Mouse (Mus musculus) heart, embryonic 10.5 days (tissue): Measurements from ENCODE around the gene Fermt3. TPM values are rescaled to one million over a fixed set of nuclear protein-coding genes. Genes with fewer than 3 reads are reported as not detected.

Experiments used
- DNase-seq: peaks from one replicate; pipeline ENCODE4 v3.0.0-alpha.2; 2017; ENCODE audit warnings: low spot score
- H3K27ac ChIP-seq: fragments of 300-500 bp; sonication (generic); 2 replicates; pipeline ENCODE4 v1.5.1; 2016; ENCODE audit warnings: mild to moderate bottlenecking
- H3K27me3 ChIP-seq: fragments of 300-500 bp; sonication (generic); 2 replicates; pipeline ENCODE4 v1.6.1; 2016; ENCODE audit warnings: mild to moderate bottlenecking; ENCODE audit not compliant: poor library complexity, insufficient read depth, severe bottlenecking
- H3K36me3 ChIP-seq: fragments of 300-500 bp; sonication (generic); 2 replicates; pipeline ENCODE4 v1.6.1; 2016; ENCODE audit warnings: mild to moderate bottlenecking, moderate library complexity
- H3K4me1 ChIP-seq: fragments of 300-500 bp; sonication (generic); 2 replicates; pipeline ENCODE4 v1.6.1; 2016; ENCODE audit warnings: mild to moderate bottlenecking
- H3K4me3 ChIP-seq: fragments of 300-500 bp; sonication (generic); 2 replicates; pipeline ENCODE4 v1.5.1; 2016; ENCODE audit warnings: mild to moderate bottlenecking, moderate library complexity
- H3K9me3 ChIP-seq: fragments of 300-500 bp; sonication (generic); 2 replicates; pipeline ENCODE4 v1.6.1; 2016; ENCODE audit warnings: mild to moderate bottlenecking, moderate library complexity
- WGBS: fragments of 180-500 bp; shearing (Covaris S2); methylation state at CpG from one replicate; pipeline ENCODE4 v1.1.7; 2016; 5-methylcytosine and 5-hydroxymethylcytosine counted together
- polyA plus RNA-seq: library from polyadenylated mRNA; unstranded; fragments of >200 nt; fragmentation: Nextera tagmentation; extraction: Ambion mirVana; gene quantifications from 2 replicates; pipeline ENCODE4 v1.2.1, GENCODE M21; 2016

Fermt3 gene
- polyA plus RNA-seq, 1 experiment from 2014 or later, result 22.7 TPM

DNA sequence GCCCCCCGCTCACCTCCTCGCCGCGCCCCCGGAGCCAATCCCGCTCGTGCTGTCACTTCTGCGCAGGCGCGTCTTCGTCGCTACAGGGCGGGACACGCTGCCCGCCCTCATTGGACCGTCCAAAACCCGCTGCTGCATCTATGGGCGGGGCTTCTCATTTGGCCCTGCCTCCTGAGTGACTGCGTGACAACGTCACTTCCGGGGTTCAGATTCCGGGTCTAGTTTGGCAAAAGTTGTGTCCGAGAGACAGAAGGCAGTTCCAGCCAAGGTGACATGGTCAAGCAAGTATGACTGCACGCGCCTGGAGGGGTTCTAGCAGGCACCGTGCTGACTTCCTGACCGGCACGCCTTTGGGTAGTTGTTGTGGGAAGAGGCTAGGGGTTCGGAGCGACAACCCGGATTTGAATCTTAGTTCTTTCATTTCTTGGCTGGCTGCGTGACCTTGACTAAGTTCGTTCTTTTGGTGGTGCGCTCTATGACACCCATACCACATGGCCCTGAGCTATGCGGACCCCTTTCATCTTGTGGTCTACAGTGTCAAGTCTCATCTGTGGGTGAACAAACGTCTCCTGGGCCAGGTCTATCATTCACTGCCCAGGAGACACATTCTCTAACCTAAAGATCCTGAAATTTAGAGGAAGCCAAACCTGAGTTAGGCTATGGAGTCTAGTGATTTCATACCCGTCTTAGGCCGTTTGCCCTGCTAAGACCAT is 38.7 kb downstream of the Fermt3 start, which contains the start of gene Fkbp2:
Gene Fkbp2 (minus strand): TSS at position 121 of the 713 bp plus-strand sequence.
- Histone ChIP-seq H3K36me3 (peaks cover 60% of the 10 kb centered on the region), H3K27me3 (no peaks in the 10 kb centered on the region), H3K27ac (peak within 1 kb of the TSS; percentile 96), H3K4me3 (peak within 1 kb of the TSS; percentile 76), H3K4me1 (peaks cover 55% of the 10 kb centered on the region), H3K9me3 (no peaks in the 10 kb centered on the region)
- WGBS, result 1% methylated on average over 38 of the region's 38 CpGs
- peak; percentile 99 for DNase-seq

DNA sequence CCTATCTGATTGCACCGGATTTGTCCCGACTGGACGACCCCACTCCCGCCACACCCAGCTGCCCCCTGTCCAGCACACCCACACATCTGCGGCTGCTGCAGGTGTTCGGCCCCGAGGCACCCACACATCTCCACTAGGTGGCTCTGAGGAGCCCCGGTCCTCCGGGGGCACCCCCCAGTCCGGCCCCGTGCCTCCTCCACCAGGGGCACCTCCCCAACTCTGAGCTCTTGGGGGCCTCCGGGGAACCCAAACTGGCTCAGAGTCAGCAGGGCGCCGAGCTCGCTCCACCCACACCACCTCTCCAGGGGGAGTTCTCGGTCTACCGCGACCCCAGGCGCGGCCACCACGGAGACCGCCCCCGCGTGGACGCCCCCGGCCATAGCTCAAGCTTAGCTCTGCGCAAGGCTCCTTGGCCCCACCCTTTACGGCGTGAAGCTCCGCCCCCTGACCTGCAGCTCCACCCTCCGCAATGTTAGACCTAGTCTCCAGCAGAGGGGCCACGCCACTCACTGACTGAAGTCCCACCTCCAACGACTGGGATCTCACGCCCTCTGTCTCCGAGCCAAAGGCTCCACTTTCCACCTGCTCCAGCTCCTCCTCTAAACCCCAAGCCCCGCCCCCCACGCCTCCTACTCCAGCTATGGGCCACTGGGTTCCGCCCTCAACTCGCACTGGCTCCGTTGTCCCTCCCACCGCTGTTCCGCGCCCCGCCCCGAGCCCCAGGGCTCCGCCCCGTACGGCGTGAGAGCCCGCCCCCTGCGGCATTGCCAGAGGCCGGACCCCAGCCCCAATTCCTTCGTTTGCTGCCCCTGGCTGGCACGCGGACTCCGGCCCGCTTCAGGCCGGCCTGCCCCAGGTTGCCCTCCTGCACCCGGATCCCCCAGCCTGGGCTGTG is 39.5 kb downstream of the Fermt3 start:
- Histone ChIP-seq H3K27me3 (no peaks in the 10 kb centered on the region), H3K36me3 (peaks cover 52% of the 10 kb centered on the region), H3K27ac (peak overlapping the region; percentile 96), H3K4me1 (peaks cover 49% of the 10 kb centered on the region), H3K9me3 (no peaks in the 10 kb centered on the region), H3K4me3 (peak overlapping the region; percentile 76)
- WGBS, result under 1% methylated on average over 59 of the region's 59 CpGs
- DNase-seq, result peak; percentile 100

DNA sequence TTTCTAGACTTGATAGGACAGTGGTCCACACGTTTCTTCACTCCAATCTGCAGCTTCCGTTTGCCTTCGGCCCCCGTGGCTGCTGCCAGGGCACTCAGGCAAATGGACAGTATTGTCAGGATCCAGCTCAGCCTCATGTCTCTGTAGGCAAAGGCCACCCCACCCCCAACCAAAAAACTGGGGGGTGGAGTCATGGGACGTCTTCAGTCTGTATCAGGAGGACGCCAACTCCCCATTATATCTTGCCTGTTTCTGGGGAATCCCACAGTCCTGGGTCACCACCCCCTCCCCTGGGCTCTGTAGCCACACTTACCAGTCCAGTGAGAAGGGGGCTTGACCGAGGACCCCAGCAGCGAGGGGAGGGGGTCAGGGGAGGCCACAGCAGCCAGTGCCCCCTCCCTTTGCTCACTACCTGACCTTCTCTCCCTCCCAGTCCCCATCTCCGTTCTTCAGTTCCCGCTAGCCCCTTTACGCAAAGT is 40.2 kb downstream of the Fermt3 start:
- no peaks in the 10 kb centered on the region for H3K27me3 ChIP-seq
- H3K9me3 ChIP-seq, result no peaks in the 10 kb centered on the region
- peaks cover 47% of the 10 kb centered on the region for H3K36me3 ChIP-seq
- 6% methylated on average over 11 of the region's 11 CpGs for WGBS
- peaks cover 52% of the 10 kb centered on the region for H3K4me1 ChIP-seq
- peak; percentile 85 for DNase-seq
- peak overlapping the region; percentile 76 for H3K4me3 ChIP-seq
- H3K27ac ChIP-seq, result peak overlapping the region; percentile 96

DNA sequence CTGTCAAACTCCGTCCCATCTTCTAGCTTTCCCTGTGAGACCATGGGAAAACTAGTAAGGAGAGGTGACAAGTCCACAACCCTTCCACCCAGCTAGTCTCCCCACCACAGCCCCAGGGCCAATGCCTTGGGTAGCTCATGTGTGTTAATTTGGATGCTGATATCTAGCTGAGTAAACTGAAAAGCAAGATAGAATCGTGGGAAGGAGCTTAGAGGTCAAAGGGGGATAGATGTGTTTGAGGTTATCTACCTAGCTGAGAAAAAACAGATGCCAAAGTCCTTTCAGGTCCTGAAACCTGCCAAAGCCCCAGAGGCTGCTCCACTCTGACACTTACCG is 40.7 kb downstream of the Fermt3 start:
- Histone ChIP-seq H3K27me3 (no peaks in the 10 kb centered on the region), H3K27ac (peak overlapping the region; percentile 96), H3K36me3 (peaks cover 42% of the 10 kb centered on the region), H3K4me1 (peaks cover 56% of the 10 kb centered on the region), H3K4me3 (peak overlapping the region; percentile 76), H3K9me3 (no peaks in the 10 kb centered on the region)
- DNase-seq, result no peak
- WGBS, result 33% methylated on average over 3 of the region's 3 CpGs

DNA sequence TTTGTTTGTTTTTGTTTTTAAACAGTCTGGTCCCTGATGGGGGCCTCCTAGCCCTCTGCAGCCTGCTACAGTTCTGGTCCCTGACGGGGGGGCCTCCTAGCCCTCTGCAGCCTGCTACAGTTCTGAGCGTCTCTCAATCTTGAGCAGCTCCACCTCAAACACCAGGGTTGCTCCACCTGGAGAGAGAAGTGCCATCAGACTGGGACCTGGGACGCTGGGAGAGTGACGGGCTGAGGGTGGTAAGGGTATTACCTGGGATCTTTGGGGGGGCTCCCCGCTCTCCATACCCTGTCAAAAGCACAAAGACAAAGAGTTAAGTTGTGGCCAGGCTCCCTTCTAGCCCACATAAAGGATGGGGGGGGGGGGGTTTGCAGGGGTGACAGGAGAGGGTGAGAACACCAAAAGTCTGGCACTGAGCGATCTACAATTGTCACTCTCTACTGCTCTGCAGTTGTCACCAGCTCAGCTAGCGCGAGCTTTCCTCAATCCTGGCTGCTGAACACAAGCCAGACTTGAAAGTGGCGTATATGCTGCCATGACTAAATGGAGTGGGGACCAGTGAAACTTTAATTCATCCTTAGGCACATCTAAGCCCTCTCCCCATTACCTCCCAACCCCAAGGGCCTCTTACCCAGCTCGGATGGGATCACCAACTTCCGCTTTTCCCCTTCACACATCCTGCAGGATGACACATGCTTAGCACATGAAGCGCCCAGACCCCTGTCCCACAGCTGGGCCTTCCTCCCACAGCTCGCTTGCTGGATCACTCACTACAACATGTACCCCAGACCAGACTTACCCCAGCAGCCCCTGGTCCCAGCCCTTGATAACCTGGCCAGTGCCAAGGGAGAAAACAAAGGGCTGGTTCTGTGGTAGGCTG is 41.3 kb downstream of the Fermt3 start:
- Histone ChIP-seq H3K9me3 (no peaks in the 10 kb centered on the region), H3K4me1 (peaks cover 61% of the 10 kb centered on the region), H3K4me3 (peak overlapping the region; percentile 76), H3K27ac (peak overlapping the region; percentile 37), H3K27me3 (no peaks in the 10 kb centered on the region), H3K36me3 (peaks cover 38% of the 10 kb centered on the region)
- 76% methylated on average over 13 of the region's 13 CpGs for WGBS
- no peak for DNase-seq

DNA sequence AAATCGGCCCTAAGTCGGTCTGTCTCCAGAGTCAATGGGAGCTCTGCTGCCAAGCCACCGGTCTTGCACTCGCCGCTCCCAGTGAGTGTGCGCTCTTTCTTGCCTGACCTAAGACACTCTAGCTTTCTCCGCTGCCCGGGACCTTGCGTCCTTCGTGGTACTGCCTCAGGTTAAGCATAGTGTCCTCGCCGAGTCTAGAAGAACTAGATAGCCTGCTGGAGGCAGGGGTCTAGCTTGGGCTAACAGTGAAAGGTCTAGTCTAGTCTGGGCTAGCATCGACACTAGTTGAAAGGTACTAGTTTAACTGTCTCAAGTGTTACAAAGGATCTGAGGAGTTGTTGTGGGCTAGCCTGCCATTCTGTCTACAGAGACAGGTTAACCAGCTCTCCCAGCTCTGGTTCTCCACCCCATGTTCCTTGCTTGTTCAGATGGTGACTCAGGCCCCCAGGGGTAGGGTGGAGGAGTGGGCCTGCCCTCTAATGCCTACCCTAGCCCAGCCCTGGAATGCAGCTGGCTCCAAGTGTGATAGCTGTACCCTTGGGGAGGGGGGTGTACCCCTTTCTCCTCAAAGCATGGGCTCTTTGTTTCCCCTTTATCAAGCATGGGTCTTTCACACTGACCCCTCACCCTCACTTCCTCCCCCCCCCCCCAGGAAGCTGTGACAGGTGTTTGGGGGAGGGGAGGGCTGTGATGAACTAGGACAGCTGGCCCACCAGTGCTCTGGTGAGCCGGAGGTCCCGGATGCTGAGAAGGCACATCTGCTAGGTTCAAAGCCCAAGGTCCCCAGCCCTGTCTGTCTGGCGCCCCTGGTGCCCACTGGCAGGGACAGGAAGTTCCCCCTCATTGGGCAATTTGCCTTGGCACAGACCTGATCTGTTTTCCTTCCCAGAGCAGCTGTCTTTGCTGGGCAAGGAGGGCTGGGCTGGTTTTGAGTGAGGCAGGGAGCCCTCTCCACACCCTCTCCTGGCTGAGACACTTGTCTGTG is 43.4 kb downstream of the Fermt3 start, which contains the start of gene Plcb3:
Gene Plcb3 (minus strand): TSS at position 934 of the 985 bp plus-strand sequence.
- H3K9me3 ChIP-seq, result no peaks in the 10 kb centered on the region
- H3K4me3 ChIP-seq, result peak within 1 kb of the TSS; percentile 88
- peak; percentile 85 for DNase-seq
- H3K27me3 ChIP-seq, result no peaks in the 10 kb centered on the region
- peaks cover 73% of the 10 kb centered on the region for H3K4me1 ChIP-seq
- WGBS, result under 1% methylated on average over 16 of the region's 16 CpGs
- peak within 1 kb of the TSS; percentile 94 for H3K27ac ChIP-seq
- peaks cover 25% of the 10 kb centered on the region for H3K36me3 ChIP-seq

DNA sequence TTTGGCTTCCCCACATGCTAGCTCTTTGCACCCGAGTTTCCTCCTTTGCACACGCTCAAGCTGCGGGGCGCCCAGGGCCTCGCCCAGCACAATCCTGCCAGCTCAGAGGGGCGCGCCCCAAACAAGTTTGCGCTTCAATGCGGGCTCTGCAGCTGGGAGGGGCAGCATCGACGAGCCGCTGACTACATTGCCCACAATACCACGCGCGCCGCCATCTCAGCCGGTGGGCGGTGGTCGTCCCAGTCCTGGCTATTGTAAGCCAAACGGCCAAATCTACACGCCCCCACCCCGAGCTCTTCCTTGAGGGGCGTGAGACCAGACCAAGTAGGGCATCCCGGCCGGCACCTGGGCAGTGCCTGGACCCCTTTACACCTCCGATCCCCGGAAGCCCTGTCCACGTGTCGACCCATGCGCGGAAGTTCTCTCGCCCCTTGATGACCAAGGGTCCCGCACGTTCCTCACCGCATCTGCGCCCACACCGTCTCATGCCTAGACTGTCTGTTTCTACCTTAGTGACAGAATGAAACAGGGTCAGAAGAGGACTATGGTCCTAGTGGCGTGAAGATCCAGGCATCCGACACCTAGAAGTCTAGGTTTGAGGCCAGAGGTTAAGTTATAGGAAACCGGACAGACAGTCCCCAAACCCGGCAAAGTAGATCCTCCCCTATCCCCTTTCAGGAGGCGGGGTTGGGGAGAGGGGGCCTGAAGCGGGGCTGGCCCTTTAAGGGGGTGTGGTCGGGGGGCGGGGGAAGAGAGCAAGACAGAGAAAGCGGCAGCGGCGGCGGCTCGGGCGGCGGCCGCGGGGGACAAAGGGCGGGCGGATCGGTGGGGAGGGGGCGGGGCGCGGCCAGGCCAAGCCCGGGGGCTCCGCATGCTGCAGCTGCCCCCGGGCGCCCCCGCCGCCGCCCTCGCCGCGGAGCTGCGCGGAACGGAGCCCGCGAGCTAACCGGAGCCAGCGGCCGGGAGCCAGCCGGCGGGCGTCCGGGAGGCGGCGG is 44.8 kb downstream of the Fermt3 start, which contains the start of gene Ppp1r14b:
Gene Ppp1r14b (plus strand): TSS at position 758 of the 995 bp plus-strand sequence.
- Histone ChIP-seq H3K27me3 (no peaks in the 10 kb centered on the region), H3K4me1 (peaks cover 78% of the 10 kb centered on the region), H3K4me3 (peak within 1 kb of the TSS; percentile 88), H3K36me3 (peaks cover 25% of the 10 kb centered on the region), H3K27ac (peak within 1 kb of the TSS; percentile 94), H3K9me3 (no peaks in the 10 kb centered on the region)
- peak; percentile 96 for DNase-seq
- WGBS, result 2% methylated on average over 79 of the region's 84 CpGs

DNA sequence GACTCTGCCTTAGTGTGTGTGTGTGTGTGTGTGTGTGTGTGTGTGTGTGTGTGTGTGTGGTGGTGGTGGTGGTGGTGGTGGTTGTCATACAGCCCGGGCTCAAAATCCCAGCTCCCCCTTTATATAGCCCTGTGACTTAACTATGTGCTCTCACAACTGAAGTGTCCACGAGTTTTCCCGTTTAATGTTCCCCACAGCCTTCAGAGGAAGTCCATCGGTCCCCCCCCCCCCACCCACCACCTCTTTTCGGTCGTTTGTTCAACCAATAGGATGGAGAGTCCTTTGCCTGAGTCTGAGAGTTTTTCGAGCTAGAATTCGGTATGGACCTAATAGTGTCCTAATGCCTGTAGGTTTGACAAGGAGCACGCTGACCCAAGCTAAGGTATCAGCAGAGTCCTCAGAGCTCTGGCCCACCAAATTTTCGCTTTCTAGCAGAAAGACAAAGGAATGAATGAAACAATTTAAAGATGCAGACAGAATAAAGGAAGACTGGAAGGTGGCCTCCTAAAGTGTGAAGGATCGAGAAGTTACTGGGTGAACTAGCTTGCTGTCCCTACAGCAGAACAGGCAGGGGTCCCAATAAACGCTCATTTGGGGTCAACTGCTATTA is 45.6 kb downstream of the Fermt3 start:
- Histone ChIP-seq H3K36me3 (peaks cover 24% of the 10 kb centered on the region), H3K4me1 (peaks cover 78% of the 10 kb centered on the region), H3K9me3 (no peaks in the 10 kb centered on the region), H3K27me3 (no peaks in the 10 kb centered on the region), H3K27ac (peak overlapping the region; percentile 94), H3K4me3 (peak overlapping the region; percentile 88)
- no peak for DNase-seq
- 30% methylated on average over 12 of the region's 12 CpGs for WGBS

DNA sequence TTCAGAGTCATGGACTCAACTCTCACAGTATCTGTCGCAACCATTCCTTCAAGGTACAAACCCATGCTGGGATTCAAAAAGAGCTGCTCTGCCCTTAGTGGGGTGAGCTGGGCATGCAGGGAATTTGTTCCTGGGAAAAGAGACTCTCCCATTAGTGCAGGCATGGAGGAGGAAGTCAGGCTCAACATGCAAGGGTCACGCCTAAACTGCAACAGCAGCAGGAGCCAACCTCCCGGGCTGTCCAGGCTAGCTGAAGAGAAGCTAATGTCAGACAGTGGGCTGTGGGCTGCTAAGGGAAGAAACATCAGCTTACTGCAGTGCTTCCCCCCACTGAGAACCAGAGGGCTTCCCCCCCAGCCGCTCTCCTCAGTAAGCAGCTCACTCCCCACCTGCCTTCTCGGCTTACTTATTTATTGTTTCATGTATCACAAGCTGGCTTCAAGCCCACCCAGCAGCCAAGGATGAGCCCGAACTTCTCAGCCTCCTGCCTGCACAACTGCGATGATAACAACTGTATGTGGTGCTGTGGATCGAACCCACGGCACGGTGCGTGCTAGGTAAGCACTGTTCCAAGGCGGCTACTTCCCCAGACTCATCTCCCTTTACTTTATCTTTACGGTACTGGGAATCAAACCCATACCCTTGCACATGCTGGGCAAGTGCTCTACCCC is 46.9 kb downstream of the Fermt3 start:
- Histone ChIP-seq H3K4me1 (peaks cover 75% of the 10 kb centered on the region), H3K9me3 (no peaks in the 10 kb centered on the region), H3K36me3 (peaks cover 11% of the 10 kb centered on the region), H3K4me3 (no peak overlapping the region), H3K27ac (peak overlapping the region; percentile 89; the same call in 1 of the 2 replicates), H3K27me3 (no peaks in the 10 kb centered on the region)
- 79% methylated on average over 13 of the region's 13 CpGs for WGBS
- no peak for DNase-seq

DNA sequence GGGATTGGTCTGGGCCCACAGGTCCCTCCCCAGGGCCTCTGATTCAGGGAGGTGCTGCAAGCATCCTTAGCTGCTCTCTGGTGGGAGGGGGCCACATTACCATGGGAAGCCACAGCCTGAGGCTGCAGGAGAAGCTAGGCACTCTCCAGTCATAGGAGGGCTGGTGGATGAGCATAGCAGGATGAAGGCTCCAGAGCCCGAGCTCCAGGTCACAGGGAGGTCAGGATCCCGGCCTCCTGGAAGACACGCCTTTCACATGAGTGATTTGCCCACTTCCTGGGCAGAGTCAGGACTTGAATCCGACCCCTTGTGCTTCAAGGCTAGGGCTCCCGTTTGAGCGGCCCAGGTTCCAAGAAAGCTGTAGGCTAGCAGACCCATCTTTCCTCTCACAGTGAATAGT is 47.6 kb downstream of the Fermt3 start:
- no peaks in the 10 kb centered on the region for H3K9me3 ChIP-seq
- H3K4me1 ChIP-seq, result peaks cover 68% of the 10 kb centered on the region
- 45% methylated on average over 6 of the region's 6 CpGs for WGBS
- no peak for DNase-seq
- no peaks in the 10 kb centered on the region for H3K27me3 ChIP-seq
- H3K4me3 ChIP-seq, result no peak overlapping the region
- peaks cover 9% of the 10 kb centered on the region for H3K36me3 ChIP-seq
- peak overlapping the region; percentile 89 for H3K27ac ChIP-seq
